Mouse (Mus musculus): ENCODE measurements around the gene Dlx6.

The Dlx6 gene

GRCm38 (mm10) chr6:6863160-6863870 is at the start of gene Dlx6:
Gene Dlx6, plus strand, starts transcription at chr6:6863334.
- no peak for DNase-seq (ENCODE audit: low spot score in 2 of 2)

GRCm38 (mm10) chr6:6816821-6817220 is 46.3 kb upstream of the Dlx6 start:
- DNase-seq (ENCODE audit: low spot score in 2 of 2) = peak; percentile 41 to 52

GRCm38 (mm10) chr6:6818036-6818788 is 44.9 kb upstream of the Dlx6 start:
- DNase-seq (ENCODE audit: low spot score in 2 of 2) = no peak

- DNase-seq (ENCODE audit: low spot score in 2 of 2) = no peak
These were observed 44.0 kb upstream of the Dlx6 start for GRCm38 (mm10) chr6:6819134-6819533.

- no peak for DNase-seq (ENCODE audit: low spot score in 2 of 2)
These were observed 37.8 kb upstream of the Dlx6 start for GRCm38 (mm10) chr6:6825313-6825712.

GRCm38 (mm10) chr6:6826861-6827260 is 36.3 kb upstream of the Dlx6 start:
- DNase-seq (ENCODE audit: low spot score in 2 of 2) = no peak

- DNase-seq (ENCODE audit: low spot score in 2 of 2) = no peak
These were observed 32.7 kb upstream of the Dlx6 start for GRCm38 (mm10) chr6:6830446-6830845.

GRCm38 (mm10) chr6:6833301-6833700 is 29.8 kb upstream of the Dlx6 start:
- no peak for DNase-seq (ENCODE audit: low spot score in 2 of 2)

GRCm38 (mm10) chr6:6848541-6848940 is 14.6 kb upstream of the Dlx6 start:
- no peak for DNase-seq (ENCODE audit: low spot score in 2 of 2)

- DNase-seq (ENCODE audit: low spot score in 2 of 2) = no peak
These were observed 13.4 kb upstream of the Dlx6 start for GRCm38 (mm10) chr6:6849744-6850143.

GRCm38 (mm10) chr6:6850324-6851060 is 12.6 kb upstream of the Dlx6 start:
- no peak for DNase-seq (ENCODE audit: low spot score in 2 of 2)

- DNase-seq (ENCODE audit: low spot score in 2 of 2) = no peak
These were observed 12.0 kb upstream of the Dlx6 start for GRCm38 (mm10) chr6:6851166-6851565.

GRCm38 (mm10) chr6:6852944-6853343 is 10.2 kb upstream of the Dlx6 start:
- no peak for DNase-seq (ENCODE audit: low spot score in 2 of 2)

- no peak for DNase-seq (ENCODE audit: low spot score in 2 of 2)
These were observed 9.0 kb upstream of the Dlx6 start for GRCm38 (mm10) chr6:6854176-6854575.

GRCm38 (mm10) chr6:6854902-6855745 is 8.0 kb upstream of the Dlx6 start:
- no peak for DNase-seq (ENCODE audit: low spot score in 2 of 2)

GRCm38 (mm10) chr6:6855746-6856185 is 7.4 kb upstream of the Dlx6 start:
- no peak for DNase-seq (ENCODE audit: low spot score in 2 of 2)

GRCm38 (mm10) chr6:6856316-6856715 is 6.8 kb upstream of the Dlx6 start:
- no peak for DNase-seq (ENCODE audit: low spot score in 2 of 2)

- no peak for DNase-seq (ENCODE audit: low spot score in 2 of 2)
These were observed 6.3 kb upstream of the Dlx6 start for GRCm38 (mm10) chr6:6856881-6857280.

- DNase-seq (ENCODE audit: low spot score in 2 of 2) = no peak
These were observed 5.4 kb upstream of the Dlx6 start for GRCm38 (mm10) chr6:6857766-6858165.

GRCm38 (mm10) chr6:6858571-6858970 is 4.6 kb upstream of the Dlx6 start:
- DNase-seq (ENCODE audit: low spot score in 2 of 2) = no peak

- DNase-seq (ENCODE audit: low spot score in 2 of 2) = no peak
These were observed 3.8 kb upstream of the Dlx6 start for GRCm38 (mm10) chr6:6859111-6859949.
